Mouse (Mus musculus) erythroblast, embryonic 14.5 days (primary cell): Measurements from ENCODE around the gene Ntf3.

Source experiments
- GATA1 ChIP-seq: IDR thresholded peaks from 2 replicates; pipeline ENCODE4 v1.6.1; 2012; ENCODE audit warnings: low read length, inconsistent platforms, mixed read lengths
- TAL1 ChIP-seq: IDR thresholded peaks from 3 replicates; pipeline ENCODE4 v1.6.1; 2012; ENCODE audit warnings: low read length, inconsistent platforms, mixed read lengths

DNA sequence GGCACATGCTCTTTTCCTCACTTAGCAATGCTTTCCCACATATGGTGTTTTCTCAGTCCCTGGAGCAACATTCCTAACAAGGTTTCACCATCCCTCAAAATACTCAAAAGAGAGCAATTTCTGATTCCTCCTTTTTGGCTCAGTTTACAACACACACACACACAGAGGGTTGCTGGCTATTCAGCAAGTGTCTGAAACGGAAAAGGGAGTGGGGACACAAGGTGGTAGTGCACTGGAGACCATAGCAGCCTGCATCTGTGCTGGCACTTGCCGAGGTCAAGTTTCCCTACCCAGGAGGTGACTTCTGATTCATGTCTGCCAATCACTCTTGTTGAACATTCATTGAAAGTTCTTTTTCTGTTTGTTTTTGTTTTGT lies 59.9 kb downstream of the Ntf3 start:
- no peak for TF ChIP-seq TAL1
- TF ChIP-seq GATA1 = no peak
